Mouse (Mus musculus) ES-E14 (cell line): ENCODE data around the gene Ccdc51. TPM values are rescaled to one million over a fixed set of nuclear protein-coding genes. Genes with fewer than 3 reads are reported as not detected.
A peak's percentile ranks its signal among the peaks of the same experiment; 100 is the strongest.

Source experiments
- DNase-seq: peaks from one replicate; pipeline ENCODE4 v3.0.0-alpha.2; 2013; ENCODE audit warnings: low read depth, low spot score
- H3K27ac ChIP-seq: 2 replicates; pipeline ENCODE4 v1.5.1; 2012; ENCODE audit warnings: low read depth, mild to moderate bottlenecking, low read length, moderate library complexity, mixed read lengths; ENCODE audit not compliant: poor library complexity, insufficient read depth, severe bottlenecking
- H3K36me3 ChIP-seq: 2 replicates; pipeline ENCODE4 v1.6.1; 2012; ENCODE audit warnings: mild to moderate bottlenecking, low read length, moderate library complexity, mixed read lengths; ENCODE audit not compliant: control insufficient read depth, poor library complexity, insufficient read depth, severe bottlenecking
- H3K4me1 ChIP-seq, 2 experiments: fragments of 150-350 bp in 1 of 2; sonication (generic) in 1 of 2; 2 replicates each; pipeline ENCODE4 v1.6.1; 2012; ENCODE audit warnings: low read length in 2 of 2, mild to moderate bottlenecking in 1 of 2, mixed read lengths in 1 of 2; ENCODE audit not compliant: control insufficient read depth in 2 of 2, insufficient read depth in 2 of 2, poor library complexity in 1 of 2
- H3K4me3 ChIP-seq, 2 experiments: fragments of 150-350 bp in 1 of 2; sonication (generic) in 1 of 2; 2 replicates each; pipeline ENCODE4 v1.5.1; 2012; ENCODE audit warnings: low read length in 2 of 2, low read depth in 1 of 2, mild to moderate bottlenecking in 1 of 2, mixed read lengths in 1 of 2; ENCODE audit not compliant: insufficient read depth in 1 of 2, poor library complexity in 1 of 2, severe bottlenecking in 1 of 2
- H3K9ac ChIP-seq: 2 replicates; pipeline ENCODE4 v1.6.1; 2012; ENCODE audit warnings: low read depth, mild to moderate bottlenecking, low read length, mixed read lengths; ENCODE audit not compliant: poor library complexity, insufficient read depth, severe bottlenecking
- H3K9me3 ChIP-seq: fragments of 150-350 bp; sonication (generic); 2 replicates; pipeline ENCODE4 v1.6.1; 2012; ENCODE audit warnings: low read depth, mild to moderate bottlenecking, low read length; ENCODE audit not compliant: control insufficient read depth, insufficient read depth
- CHD2 ChIP-seq: IDR thresholded peaks from 2 replicates; pipeline ENCODE4 v1.6.1; 2014; ENCODE audit warnings: mild to moderate bottlenecking, low read depth, low read length, inconsistent platforms
- HCFC1 ChIP-seq: IDR thresholded peaks from 2 replicates; pipeline ENCODE4 v1.6.1; 2012; ENCODE audit warnings: low read length, inconsistent platforms, borderline replicate concordance; ENCODE audit not compliant: insufficient read depth
- MAFK ChIP-seq: IDR thresholded peaks from 2 replicates; pipeline ENCODE4 v1.6.1; 2014; ENCODE audit warnings: mild to moderate bottlenecking, low read depth, low read length, inconsistent platforms; ENCODE audit not compliant: insufficient read depth
- ZC3H11A ChIP-seq: IDR thresholded peaks from 2 replicates; pipeline ENCODE4 v1.6.1; 2012; ENCODE audit warnings: low read depth, mild to moderate bottlenecking, inconsistent platforms, low read length, borderline replicate concordance
- ZNF384 ChIP-seq: IDR thresholded peaks from 2 replicates; pipeline ENCODE4 v1.6.1; 2012; ENCODE audit warnings: low read depth, low read length, inconsistent platforms
- in situ Hi-C, 2 experiments: fragments of 600-800 bp; cut with MboI; formaldehyde crosslinking; loops; one replicate each; pipeline ENCODE4 v1.15.1; 2025; ENCODE audit warnings: low sequenced_read_pairs in 2 of 2, inconsistent platforms in 1 of 2; ENCODE audit not compliant: unreplicated experiment in 2 of 2
- total RNA-seq: library from RNA; depleted of rRNA; stranded (reverse); fragments of 300-350 nt; gene quantifications from 2 replicates; pipeline ENCODE4 v1.2.3, GENCODE M21; 2012

The Ccdc51 gene
- total RNA-seq, 1 experiment, result 11.8 TPM

GRCm38 (mm10) chr9:109093786-109094552, 11.7 kb downstream of the Ccdc51 start:
- peaks cover under 1% of the 10 kb centered on the region; the same call in 1 of the 2 replicates for H3K36me3 ChIP-seq
- DNase-seq, result no peak
- TF ChIP-seq CHD2 (no peak), ZNF384 (no peak), HCFC1 (no peak), MAFK (no peak), ZC3H11A (no peak)
- in situ Hi-C loops, result no loop called here
- peak overlapping the region; percentile 82 to 84 for H3K4me3 ChIP-seq
- no peaks in the 10 kb centered on the region for H3K9me3 ChIP-seq
- H3K9ac ChIP-seq, result no peak overlapping the region
- peaks cover 0 to 18% of the 10 kb centered on the region in 2 experiments; a peak in 1 of 4 replicates for H3K4me1 ChIP-seq
- peak overlapping the region; percentile 4; the same call in 1 of the 2 replicates for H3K27ac ChIP-seq

DNA sequence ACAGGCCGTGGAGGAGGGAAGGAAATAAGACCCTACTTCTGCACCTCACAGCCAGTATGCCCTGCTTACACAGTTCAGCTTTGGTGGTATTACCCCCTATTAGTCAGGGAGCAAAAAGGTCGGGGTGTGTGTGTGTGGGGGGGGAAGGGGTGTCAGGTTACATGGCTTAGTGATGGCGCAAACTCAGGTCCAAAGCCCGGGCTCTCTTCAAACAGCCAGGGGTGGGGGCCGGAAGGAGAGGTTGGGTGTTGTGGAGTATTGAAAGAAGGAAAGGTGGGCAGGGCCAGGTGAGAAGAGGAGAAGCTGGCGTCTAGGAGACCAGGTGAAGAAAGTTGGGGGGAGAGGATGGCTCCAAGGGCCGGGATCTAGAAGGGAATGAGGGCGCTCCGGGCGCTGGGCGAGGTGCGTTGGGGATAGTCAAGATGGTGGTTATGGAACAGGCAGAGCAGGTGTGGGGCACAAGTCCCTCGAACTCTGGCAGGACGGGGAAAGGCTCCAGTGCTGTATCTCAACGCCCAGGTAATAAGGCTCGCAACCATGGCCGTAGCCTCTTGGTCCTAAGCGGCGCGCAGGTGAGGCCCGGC, 12.4 kb downstream of the Ccdc51 start:
- no peak for DNase-seq

GRCm38 (mm10) chr9:109095137-109095982, 13.1 kb downstream of the Ccdc51 start, which contains the start of gene Plxnb1:
Plxnb1 (plus strand) TSS chr9:109095389.
- in situ Hi-C loops, result no loop called here
- H3K4me3 ChIP-seq, result peak within 1 kb of the TSS; percentile 82 to 84
- H3K36me3 ChIP-seq, result peaks cover 14% of the 10 kb centered on the region; the same call in 1 of the 2 replicates
- DNase-seq, result no peak
- H3K9me3 ChIP-seq, result no peaks in the 10 kb centered on the region
- TF ChIP-seq ZC3H11A, result no peak
- no peak for TF ChIP-seq ZNF384
- TF ChIP-seq MAFK, result no peak
- TF ChIP-seq CHD2, result no peak
- 0 out of 2 replicates have a peak, but pooled peaks have one; percentile 42 for TF ChIP-seq HCFC1
- peak within 1 kb of the TSS; percentile 85 for H3K9ac ChIP-seq
- peak within 1 kb of the TSS; percentile 78 for H3K27ac ChIP-seq
- H3K4me1 ChIP-seq, result peaks cover 0 to 18% of the 10 kb centered on the region in 2 experiments; a peak in 1 of 4 replicates

More for the DNA sequence above, 12.4 kb downstream of the Ccdc51 start:
- Histone ChIP-seq H3K9me3 (no peaks in the 10 kb centered on the region), H3K4me1 (peaks cover 0 to 18% of the 10 kb centered on the region in 2 experiments; a peak in 1 of 4 replicates), H3K9ac (peak overlapping the region; percentile 85), H3K27ac (peak overlapping the region; percentile 78), H3K36me3 (peaks cover 6% of the 10 kb centered on the region; the same call in 1 of the 2 replicates), H3K4me3 (peak overlapping the region; percentile 82 to 84)
- TF ChIP-seq ZNF384, result no peak
- TF ChIP-seq CHD2, result 0 out of 2 replicates have a peak, but pooled peaks have one; percentile 32
- TF ChIP-seq HCFC1, result peak; percentile 55; the same call in 1 of the 2 replicates
- 0 out of 2 replicates have a peak, but pooled peaks have one; percentile 9 for TF ChIP-seq ZC3H11A
- TF ChIP-seq MAFK, result no peak
- in situ Hi-C loops, result no loop called here

DNA sequence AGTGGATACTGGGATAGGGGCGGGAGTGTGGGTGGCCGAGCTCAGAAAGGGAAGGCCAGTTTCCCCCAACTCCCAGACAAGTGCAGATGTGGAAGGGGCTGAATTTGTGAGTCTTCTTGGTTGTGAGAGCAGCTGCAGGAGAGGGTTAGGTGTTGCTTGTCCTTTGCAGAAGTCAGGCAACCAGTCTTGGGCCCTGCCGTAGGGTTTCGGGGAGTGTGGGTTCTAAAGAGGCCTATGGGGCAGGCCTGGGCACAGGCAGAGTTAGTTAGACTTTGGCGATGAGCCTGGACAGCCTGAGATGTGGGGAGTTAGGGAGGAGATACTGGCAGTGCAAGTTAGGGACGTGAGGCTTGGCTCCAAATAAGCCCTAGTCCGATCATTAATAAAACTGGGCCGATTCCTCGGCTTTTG, 14.0 kb downstream of the Ccdc51 start:
- peaks cover 17% of the 10 kb centered on the region; the same call in 1 of the 2 replicates for H3K36me3 ChIP-seq
- TF ChIP-seq ZNF384 (no peak), CHD2 (no peak), ZC3H11A (no peak), HCFC1 (no peak), MAFK (no peak)
- in situ Hi-C loops, result no loop called here
- peak overlapping the region; percentile 82 to 84 for H3K4me3 ChIP-seq
- H3K9ac ChIP-seq, result peak overlapping the region; percentile 85
- peaks cover 0 to 18% of the 10 kb centered on the region in 2 experiments; a peak in 1 of 4 replicates for H3K4me1 ChIP-seq
- H3K9me3 ChIP-seq, result no peaks in the 10 kb centered on the region
- no peak for DNase-seq
- no peak overlapping the region for H3K27ac ChIP-seq
